Mouse (Mus musculus): Measurements from ENCODE around the gene Lamc1.

Lamc1 gene

DNA sequence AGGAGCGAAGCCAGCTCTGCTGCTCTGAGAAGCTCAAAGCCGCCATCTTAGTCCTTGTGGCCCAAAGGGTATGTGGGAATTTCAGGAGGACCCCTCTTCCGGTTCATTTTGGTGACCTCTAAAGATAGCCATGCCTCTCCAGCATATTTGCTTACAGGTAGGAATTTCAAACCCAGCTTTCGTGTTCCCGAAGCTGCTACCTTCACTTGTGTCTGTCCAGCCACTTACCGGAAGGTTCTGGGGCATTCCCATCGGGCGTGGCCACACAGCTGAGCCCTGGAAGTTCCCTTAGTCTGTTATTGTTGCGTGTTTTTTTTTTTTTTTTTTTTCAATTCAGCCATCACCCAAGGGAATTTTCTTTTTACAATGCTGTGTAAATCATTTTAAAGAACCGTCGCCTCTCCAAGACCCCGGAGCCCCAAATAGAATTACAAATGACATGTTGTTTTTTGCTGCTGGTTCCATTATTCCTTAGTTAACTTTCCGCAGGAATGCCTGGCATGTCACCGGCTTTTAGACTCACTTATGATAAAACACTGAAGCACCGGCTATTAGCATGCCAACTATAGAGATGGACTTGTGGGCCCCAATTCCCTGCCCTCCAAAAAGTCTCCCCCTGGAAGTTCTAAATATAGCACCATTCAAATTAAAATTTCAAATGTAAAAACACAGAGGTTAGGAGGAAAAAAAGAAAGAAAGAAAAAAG lies 141.2 kb downstream of the Lamc1 start:
- in situ Hi-C loops (cut with MseI, MboI) = no loop called here

DNA sequence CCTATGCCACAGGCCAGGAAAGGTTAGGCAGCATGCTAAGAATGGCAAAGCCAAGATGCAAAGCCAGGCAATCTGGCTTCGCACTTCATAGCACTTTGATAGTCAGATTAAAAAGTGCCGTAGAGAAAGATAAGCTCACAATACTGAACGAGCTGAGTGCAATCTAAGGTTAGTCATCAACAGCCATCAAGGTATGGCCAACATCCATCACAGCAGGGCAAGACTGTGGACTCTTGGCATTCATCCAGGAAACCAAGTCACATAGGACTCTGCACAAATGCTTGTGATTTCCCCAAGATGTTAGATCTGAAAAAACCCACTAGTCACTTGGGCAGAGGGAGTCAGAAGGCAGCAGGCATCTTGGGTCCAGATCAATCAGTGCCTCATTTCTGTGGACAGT lies 144.5 kb downstream of the Lamc1 start:
- in situ Hi-C loops (cut with MseI, MboI) = no loop called here

DNA sequence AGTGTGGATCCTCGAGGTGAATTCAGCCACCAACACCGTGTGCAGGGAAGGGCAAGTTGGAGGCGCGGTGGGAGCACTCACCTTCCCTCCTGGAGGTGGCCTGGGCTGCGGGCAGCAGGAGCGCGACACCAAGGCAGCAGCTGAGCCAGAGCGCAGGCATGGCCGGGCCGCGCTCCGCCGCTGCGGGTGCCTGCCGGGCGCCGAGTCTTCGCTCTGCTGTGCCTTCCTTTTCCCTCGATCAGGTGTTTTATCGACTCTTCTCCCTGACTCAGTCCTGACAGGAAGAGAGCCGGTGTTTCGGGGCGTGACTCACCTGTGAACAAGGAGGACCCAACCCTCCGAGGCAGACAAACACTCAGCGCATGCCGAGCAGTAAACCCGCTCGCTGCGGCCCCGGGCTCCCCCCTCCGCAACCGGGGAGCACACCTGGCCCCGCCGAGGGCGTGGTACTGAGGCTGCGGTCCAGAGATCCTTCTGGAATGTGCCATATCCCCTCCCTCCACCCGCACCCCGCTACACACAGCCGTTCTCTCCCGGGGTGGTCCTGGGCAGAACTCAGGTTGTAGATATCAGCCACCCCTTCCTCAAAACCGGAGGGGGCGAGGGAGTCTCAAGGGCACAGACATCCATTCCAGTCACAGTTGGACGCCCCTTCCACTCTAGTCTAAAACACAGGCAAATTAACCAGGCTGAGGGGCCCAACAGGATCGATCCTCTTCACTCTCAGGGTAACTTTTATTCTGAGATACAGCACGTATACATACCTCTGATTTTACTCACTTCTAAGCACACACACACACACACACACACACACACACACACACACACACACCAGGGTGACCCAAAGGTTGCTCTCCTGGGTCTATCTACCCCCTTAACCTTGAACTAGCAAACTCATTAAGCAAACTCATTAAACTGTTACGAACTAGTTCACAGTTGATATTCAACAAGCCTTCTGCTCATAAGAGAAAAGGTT lies 146.5 kb downstream of the Lamc1 start, which contains the start of gene Lamc2:
Gene Lamc2 (minus strand): TSS at position 620 of the 976 bp plus-strand sequence.
- in situ Hi-C loops (cut with MseI, MboI) = no loop called here

DNA sequence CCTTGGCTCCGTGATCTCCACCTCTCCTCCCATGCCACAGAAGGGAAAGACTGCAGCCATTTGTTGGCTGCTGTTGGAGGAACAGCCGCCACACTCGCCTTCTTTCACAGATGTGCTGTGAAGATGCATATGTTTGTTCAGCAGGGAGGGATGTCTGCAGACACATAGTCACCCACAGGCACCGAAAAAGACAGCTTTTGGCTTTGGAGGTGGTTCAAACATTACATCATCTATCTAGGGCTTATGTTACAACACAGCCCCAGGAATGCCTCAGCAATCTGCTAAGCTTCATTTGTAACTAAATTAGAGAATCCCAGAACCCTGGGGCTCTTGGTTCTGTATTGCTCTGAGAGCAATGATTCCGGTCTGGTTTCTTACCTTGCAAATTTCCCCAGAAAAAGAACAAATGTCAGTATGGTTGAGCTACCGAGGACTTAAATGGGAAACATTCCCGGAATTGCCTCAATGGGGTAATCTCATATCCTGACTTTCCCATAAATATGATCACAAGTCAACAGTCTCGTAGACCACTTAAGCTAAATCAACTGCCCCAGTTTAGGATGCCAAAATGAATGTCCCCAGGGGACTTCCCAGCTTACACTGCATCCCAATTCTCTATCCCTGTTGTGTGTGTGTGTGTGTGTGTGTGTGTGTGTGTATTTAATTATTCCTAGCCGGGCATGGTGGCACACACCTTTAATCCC lies 151.8 kb downstream of the Lamc1 start:
- in situ Hi-C loops (cut with MseI, MboI) = no loop called here

DNA sequence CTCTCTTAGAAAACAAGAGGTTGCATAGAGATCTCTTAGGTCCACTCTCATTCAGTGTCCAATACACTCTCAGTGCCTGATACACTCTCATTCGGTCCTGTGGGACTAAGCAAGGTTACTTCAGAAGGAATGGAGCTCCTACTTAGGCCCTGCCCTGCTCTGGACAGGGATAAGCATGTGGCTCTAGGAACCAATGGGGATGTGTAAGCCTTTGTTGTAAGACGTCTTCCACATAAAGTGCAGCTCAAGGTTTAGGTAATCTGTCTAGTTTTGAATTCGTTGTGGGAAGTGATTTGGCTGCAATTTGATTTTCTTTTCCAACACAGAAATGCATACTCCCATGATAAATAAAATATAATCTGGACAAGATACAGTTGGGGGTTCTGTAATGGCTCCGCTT lies 152.4 kb downstream of the Lamc1 start:
- in situ Hi-C loops (cut with MseI, MboI) = no loop called here

DNA sequence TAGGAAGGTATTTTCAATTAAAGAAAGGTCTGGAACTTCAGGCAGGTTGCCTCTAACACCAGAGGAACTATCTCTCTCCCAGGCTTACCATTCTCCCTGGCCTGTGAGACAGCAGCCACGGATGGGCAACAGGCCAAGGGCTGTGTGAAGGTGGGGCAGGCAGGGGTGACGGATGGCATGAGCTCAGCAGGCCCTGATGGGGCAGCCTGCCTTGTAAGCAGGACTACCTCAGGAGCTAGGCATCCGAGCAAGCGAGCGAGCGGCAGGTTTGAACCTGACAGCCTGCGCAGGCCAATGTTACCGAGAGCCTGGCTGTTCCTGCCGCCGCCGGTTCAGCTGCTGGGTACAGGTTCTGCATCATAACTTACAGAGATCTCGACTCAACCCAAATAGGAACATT lies 157.8 kb downstream of the Lamc1 start:
- in situ Hi-C loops (cut with MseI, MboI) = no loop called here

DNA sequence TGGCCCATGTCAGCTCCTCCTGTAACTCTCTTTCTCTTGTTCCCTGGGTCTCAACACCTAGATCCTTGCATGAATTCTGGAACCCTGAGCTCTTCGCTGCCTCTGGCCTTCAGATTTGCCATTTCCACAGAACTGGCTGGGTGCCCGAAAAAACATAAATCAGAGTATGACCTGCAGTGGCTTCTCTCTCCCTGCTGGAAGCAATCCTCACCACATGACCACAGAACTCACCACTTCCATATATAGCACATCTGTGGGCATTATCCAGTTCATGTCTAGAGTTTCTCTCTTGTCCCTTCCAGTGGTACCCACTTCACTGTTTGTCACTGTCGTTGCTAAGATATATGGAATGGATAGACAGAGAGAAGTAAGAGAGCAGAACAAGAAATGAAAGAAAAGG lies 159.3 kb downstream of the Lamc1 start:
- in situ Hi-C loops (cut with MseI, MboI) = no loop called here

DNA sequence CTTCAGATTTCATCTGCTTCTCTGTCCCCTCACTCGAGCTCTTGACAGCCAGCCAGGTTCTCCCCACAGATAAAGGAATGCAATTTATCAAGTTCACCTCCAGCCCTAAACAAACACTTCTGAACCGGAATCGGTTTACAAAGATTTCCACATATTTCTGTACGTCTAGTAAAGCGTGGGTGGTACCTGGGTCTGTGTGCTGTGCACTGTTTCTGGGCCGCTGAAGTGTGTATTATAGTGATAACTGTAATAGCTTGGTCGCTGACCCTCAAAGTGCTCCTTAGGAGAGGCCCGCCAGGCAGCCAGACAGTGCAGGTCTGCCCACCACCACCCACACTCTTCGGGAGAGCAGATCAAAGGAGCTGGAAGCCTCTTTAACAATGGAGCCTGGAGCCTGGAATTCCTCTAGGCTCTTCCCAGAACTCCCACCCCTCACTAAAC lies 160.3 kb downstream of the Lamc1 start:
- in situ Hi-C loops (cut with MseI, MboI) = no loop called here

DNA sequence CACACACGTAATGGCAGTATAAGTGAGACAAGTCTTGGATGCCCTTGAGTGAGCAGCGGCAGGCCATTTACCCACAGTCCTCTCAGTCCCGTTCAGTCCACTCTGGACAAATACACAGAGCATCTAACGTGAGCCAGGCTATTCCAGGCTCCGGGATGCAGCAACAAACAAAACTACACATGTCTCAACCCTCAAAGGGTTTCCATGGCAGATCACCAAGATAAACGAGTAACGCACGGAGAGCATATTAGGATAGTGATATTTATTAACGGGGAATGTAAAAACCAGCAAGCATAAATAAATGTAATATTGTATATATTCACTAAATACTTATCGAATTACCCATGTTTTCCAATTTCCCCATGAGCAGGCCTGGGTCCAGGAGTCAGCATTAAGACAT lies 161.6 kb downstream of the Lamc1 start:
- in situ Hi-C loops (cut with MseI, MboI) = no loop called here

Measured in mouse trophoblast stem cell (cell line).